Mouse (Mus musculus) left cerebral cortex, adult 2 months (tissue): ENCODE measurements at regions not wholly inside any gene's neighbourhood (a gene's known extent, or its start where the extent isn't known, plus 50 kb on each side); places are given as distances from the start of the nearest gene placed in this dataset.

Experiments used
- DNase-seq, 2 experiments: peaks; one replicate each; pipeline ENCODE4 v3.0.0; 2021 to 2022; ENCODE audit warnings: low spot score in 2 of 2, mixed read lengths in 1 of 2; ENCODE audit errors: extremely low spot score in 1 of 2
- H3K27ac ChIP-seq: fragments of 200-600 bp; 2 replicates; pipeline ENCODE4 v1.8.1; 2022
- H3K4me3 ChIP-seq: fragments of 200-600 bp; 2 replicates; pipeline ENCODE4 v1.8.1; 2022
- CTCF ChIP-seq: fragments of 200-600 bp; IDR thresholded peaks from 2 replicates; pipeline ENCODE4 v1.8.1; 2022; ENCODE audit warnings: antibody characterized with exemption, mild to moderate bottlenecking, moderate library complexity
- intact Hi-C: fragments of 180-260 bp; cut with DNase I; formaldehyde crosslinking; loops from one replicate; pipeline ENCODE4 v1.15.1; 2025

DNA sequence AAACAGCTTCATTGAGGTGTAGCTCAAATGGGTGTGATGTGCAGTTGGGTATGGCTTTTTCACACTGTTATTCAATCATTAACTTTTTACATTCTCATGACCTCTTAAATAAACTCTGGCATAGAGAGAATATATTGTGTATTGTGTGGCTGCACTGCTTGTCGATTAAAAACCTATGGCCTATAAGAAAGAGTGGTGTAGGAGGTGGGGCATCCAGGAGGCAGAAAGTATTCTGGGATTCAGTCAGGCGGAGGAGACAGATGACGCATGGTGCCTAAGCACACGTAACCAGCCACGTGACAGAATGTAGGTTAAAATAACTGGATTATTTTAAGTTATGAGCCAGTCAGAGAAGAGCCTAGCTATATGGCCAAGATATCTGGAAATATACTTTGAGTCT is 78.2 kb upstream of the Slc16a7 start:
- DNase-seq: no peak
- Histone ChIP-seq H3K27ac (no peak overlapping the region), H3K4me3 (no peak overlapping the region)
- no peak for TF ChIP-seq CTCF
- intact Hi-C loops: no loop called here

DNA sequence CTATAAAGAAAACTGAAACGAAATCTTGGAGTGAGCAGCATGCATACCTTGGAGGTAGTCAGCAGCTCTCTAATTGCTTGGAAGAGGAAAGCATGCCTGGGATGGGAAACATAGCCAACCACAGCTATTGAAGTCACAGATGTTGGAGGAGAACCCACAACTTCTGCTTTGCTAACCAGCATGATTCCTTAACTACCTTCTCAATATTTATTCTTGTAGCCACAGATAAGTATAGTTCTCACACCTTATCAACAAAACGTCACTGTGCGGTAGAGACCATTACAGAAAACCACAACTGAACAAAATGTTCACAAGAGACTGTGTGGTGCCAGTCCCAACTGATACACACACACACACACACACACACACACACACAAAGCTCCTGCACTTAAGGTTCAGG is 99.1 kb upstream of the Slc16a7 start:
- intact Hi-C loops: no loop called here
- no peak for DNase-seq
- no peak for TF ChIP-seq CTCF
- no peak overlapping the region for H3K4me3 ChIP-seq
- no peak overlapping the region for H3K27ac ChIP-seq

DNA sequence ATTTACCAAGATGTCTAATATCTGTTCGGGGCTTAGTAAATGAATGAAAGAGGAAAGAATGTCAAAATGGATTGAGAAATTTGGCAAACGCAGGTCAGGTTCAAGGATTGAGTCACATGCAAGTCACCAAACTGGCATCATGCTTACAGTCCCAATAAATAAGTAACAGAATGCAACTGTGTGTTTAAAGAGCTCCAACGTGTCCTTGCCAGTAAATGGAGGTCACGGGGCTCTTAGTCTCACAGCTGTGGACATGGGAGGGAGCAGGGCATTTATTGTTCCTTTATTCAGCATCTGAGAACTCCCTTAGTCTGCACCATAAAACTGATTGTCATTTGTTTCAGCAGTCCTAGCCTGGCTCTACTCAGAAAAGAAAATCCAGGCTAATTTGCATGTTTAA is 101.1 kb upstream of the Slc16a7 start:
- DNase-seq: no peak
- Histone ChIP-seq H3K27ac (no peak overlapping the region), H3K4me3 (no peak overlapping the region)
- TF ChIP-seq CTCF: no peak
- intact Hi-C loops: no loop called here

DNA sequence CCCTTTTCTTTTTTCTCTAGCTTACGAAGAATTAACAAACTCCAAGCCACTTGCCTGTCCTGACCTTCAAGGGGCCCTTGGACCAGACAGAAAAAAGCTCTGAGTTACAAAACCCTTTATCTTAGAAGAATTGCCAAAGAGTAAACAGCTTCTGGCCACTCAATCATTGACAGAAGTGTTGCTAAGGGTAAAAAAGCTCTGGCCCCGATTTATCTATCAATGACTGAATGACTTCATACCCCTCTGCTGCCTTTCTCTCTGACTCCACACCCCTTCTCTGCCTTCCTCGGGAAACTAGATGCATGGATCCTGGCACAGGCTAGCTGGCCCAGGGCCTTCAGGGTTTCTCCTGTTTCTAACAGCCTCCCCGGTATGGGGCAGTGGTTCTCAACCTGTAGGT is 105.2 kb upstream of the Slc16a7 start:
- no peak for DNase-seq
- Histone ChIP-seq H3K27ac (no peak overlapping the region), H3K4me3 (no peak overlapping the region)
- intact Hi-C loops: no loop called here
- TF ChIP-seq CTCF: no peak

DNA sequence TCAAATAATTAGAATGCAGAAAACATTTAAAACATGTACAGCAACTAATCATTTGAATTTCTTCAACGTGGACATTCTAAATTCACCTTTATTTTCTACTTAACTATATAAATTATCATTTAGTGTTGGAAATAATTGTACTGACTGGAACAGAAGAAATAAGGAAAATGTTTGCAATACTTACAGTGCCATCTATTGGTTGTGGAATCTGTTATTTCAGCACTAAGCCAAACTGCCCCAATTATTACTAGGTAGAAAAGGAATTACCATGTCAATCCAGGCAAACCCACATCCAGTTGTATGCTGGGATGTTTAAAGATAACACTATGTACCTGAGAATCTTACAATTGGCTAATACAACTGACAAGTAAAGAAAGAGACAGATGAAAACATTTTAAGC is 109.1 kb upstream of the Slc16a7 start:
- TF ChIP-seq CTCF: peak; percentile 70
- Histone ChIP-seq H3K27ac (no peak overlapping the region), H3K4me3 (no peak overlapping the region)
- no peak for DNase-seq
- intact Hi-C loops: loop anchor here (5.0 kb wide), 1 partner anchor 386 kb away; no protein-coding TSS in a partner anchor

DNA sequence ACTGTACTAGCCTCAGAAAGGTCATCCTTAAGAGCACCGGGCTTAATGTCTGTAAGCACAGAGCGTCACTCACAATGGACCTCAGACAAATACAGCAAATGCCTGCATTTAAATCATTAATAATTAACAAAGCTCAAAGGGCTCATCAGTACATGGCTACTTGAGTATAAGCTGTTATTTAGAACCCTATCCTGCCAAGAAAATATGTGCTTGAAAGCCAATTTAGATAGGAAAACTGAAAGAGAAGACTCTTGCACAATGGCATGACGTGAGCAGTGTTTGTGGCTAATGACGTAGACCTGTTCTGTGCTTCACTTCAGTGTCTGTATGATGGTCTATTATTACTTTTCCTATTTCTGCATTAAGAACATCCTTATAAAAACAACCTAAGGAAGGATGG is 111.1 kb upstream of the Slc16a7 start:
- no peak for TF ChIP-seq CTCF
- no peak for DNase-seq
- no peak overlapping the region for H3K4me3 ChIP-seq
- no peak overlapping the region for H3K27ac ChIP-seq
- intact Hi-C loops: no loop called here

DNA sequence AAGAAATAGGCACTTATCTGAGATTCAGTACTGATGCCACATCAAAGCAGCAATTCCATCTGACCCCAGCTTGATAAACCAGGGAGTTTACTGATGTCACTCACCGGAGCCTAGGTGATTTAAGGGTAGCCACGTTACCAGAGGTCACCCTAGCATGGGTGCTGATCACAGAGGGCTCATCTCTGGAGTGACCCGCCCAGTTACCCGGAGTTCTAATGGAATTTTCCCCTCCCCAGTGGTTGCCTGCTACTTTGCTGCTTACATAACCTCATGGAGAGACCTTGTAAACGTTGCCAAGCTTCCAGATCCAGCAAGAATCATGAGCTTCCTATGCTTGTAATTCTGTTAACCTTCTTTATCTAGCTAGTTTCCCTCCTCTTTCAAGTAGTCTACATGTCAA is 125.8 kb upstream of the Slc16a7 start:
- TF ChIP-seq CTCF: no peak
- no peak for DNase-seq
- intact Hi-C loops: no loop called here

DNA sequence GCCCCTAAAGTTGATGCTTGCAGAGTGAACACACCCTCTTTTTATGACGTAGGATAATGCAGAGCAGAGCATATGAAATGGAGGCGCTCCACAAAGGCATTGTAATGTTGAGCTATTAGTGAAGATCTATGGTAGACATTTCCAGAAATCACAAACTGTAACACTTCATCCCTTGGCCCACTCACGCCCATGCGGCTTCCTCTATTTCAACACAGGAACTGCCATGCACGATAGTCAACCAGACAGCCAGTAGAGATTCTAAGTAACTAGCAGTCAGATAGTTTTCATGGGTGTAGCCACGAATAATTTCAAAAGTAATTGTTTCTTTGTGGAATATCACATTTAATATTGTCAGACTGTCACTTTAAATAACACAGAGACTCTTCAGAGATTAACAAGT is 141.6 kb upstream of the Slc16a7 start:
- H3K4me3 ChIP-seq: no peak overlapping the region
- no peak overlapping the region for H3K27ac ChIP-seq
- intact Hi-C loops: loop anchor here (10.0 kb wide), 1 partner anchor 416 kb away; no protein-coding TSS in a partner anchor
- DNase-seq: no peak
- TF ChIP-seq CTCF: no peak

More for the DNA sequence above, 125.8 kb upstream of the Slc16a7 start:
- Histone ChIP-seq H3K4me3 (no peak overlapping the region), H3K27ac (no peak overlapping the region)

DNA sequence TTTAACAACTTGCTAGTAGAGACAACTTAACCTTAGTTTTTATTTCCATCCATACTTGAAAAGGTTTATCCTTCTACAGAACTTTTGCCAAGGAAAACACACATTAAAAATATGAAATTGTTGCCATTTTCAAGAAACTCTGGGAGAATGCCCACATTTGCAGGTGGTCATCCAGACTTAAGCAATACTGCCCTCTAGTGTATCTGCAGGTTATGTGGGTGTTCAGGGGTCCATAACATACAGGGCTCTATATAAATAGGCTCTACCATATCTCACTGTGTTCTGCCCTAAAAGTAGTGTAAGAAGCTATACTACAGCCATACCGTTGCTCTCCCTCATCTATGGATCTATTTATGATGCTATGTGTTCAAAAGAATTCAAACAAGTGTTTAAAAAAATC is 149.1 kb upstream of the Slc16a7 start:
- intact Hi-C loops: loop anchor here (10.0 kb wide), 1 partner anchor 424 kb away; no protein-coding TSS in a partner anchor
- TF ChIP-seq CTCF: peak; percentile 62
- DNase-seq: no peak
- Histone ChIP-seq H3K27ac (no peak overlapping the region), H3K4me3 (no peak overlapping the region)

DNA sequence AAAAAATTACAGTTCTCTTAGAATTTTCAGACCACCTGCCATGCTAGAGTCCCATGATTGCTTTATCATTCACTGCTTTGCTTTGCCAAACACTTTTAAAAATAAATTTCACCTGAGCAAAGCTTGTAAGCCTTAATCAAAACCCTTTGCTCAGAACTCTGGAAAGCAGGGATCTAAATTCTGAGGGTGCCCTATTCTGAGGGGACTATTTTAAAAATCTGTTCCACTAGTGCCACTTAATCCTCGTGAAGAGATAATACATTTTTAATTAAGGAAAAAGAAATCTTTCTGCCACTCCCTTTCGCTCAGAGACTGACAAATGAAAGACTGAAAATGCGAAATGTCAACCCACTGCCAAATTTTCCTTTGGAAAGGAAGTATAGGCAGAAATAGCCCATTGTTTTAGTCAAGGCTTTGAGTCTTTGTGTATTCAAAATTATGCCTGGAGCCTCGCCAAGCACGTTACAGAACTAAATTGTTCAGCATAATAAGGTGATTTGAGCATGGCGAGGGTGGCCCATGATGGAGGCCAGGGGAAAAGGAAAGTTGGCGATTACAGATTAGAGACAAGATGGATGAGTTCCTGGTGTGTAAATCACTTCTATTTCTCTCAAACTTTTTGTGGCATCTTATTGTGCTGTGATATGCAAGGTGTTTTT is 197.4 kb upstream of the Slc16a7 start:
- Histone ChIP-seq H3K4me3 (no peak overlapping the region), H3K27ac (no peak overlapping the region)
- intact Hi-C loops: no loop called here
- no peak for DNase-seq
- TF ChIP-seq CTCF: no peak

DNA sequence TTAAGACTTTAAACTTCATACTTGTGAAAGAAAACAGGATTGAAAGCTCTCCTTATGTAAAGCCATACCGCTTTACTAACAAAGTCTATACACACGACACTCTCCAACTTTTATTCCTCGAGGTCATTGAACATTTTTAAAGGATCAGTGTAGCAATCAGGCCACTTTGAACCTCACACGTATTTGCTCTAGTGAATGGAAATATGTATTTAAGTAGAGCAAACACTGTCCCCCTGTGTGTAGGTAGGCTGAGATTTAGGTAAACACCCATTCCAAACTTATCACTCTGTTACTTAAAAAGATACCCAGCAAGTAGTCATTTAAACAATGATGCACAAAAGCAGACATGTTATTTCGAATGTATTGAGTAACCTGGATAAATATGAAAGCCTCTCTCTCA is 203.7 kb upstream of the Slc16a7 start:
- no peak overlapping the region for H3K4me3 ChIP-seq
- H3K27ac ChIP-seq: no peak overlapping the region
- intact Hi-C loops: no loop called here
- TF ChIP-seq CTCF: no peak
- DNase-seq: no peak

DNA sequence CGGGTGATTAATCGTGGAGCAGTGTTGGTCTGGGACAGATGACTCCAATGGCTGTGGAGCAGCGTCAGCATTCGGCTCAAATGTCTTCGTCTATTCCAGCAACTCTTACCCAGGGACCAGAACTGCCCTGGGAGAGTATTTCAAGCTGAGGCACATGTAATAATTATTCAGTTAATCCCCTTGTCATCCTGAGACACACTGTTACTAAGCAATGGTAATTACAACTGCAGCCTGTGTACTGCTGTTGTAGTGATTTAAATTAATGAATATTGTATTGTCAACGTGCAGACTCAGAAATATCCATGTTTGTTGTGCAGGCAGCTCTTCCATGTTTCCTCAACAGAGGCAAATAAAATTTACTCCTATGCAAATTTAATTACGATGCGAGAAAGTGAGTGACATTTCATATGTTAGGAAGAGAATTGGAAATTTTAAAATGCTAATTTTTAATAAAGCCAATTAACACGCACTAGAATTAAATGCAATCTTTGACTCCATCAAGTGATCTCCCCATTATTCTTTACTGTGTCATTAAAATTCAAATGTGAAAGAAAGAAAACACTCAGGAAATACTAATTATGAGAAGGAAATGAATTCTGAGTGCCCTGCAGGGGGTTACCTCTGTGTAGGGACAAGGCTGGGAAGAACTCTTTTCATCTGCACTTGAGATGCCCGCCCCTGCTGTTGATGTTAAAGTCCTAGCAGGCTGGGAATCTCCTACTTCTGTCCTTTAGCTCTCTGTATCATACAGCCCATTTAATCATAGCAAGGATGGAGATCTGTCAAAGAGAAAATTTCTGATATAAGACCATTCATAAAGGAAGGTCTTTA is 218.7 kb upstream of the Slc16a7 start:
- no peak overlapping the region for H3K4me3 ChIP-seq
- H3K27ac ChIP-seq: no peak overlapping the region
- DNase-seq: no peak
- intact Hi-C loops: no loop called here
- TF ChIP-seq CTCF: no peak

DNA sequence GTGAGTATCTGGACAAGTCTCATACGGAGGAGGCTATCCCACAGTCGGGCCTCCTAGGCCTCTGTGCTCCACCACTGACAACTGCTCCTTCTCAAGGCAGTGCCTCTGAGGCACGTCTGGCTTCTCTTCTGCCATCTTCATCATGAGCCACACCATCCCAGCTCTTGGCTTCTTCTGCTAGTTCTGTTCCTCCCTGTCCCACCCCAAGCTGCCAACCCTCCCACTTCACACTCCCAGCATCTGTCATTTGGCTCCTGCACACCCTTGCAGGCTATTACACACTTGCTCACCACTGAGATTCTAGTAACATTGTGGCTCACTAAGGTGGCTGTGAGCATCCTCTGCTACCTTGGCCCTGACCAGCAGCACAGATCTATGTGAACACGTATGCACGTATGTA is 221.1 kb upstream of the Slc16a7 start:
- intact Hi-C loops: no loop called here
- Histone ChIP-seq H3K27ac (no peak overlapping the region), H3K4me3 (no peak overlapping the region)
- peak in 1 of 2 experiments; percentile 10 for DNase-seq
- TF ChIP-seq CTCF: no peak
